Mouse (Mus musculus) embryonic facial prominence, embryonic 13.5 days (tissue): ENCODE measurements at regions not wholly inside any gene's neighbourhood (a gene's known extent, or its start where the extent isn't known, plus 50 kb on each side); places are given as distances from the start of the nearest gene placed in this dataset.

ENCODE experiments used
- ATAC-seq: fragments of 200-750 bp; cut with Nextera tagmentation; 2 replicates; pipeline ENCODE4 v1.8.0; 2017; ENCODE audit warnings: low read depth; ENCODE audit not compliant: insufficient number of reproducible peaks, insufficient read depth, low FRiP score, low TSS enrichment
- H3K27ac ChIP-seq: fragments of 300-500 bp; sonication (generic); 2 replicates; pipeline ENCODE4 v1.5.1; 2015; ENCODE audit warnings: moderate library complexity, mild to moderate bottlenecking, inconsistent platforms
- H3K27me3 ChIP-seq: fragments of 300-500 bp; sonication (generic); 2 replicates; pipeline ENCODE4 v1.6.1; 2015; ENCODE audit warnings: mild to moderate bottlenecking, inconsistent platforms
- H3K36me3 ChIP-seq: fragments of 300-500 bp; sonication (generic); 2 replicates; pipeline ENCODE4 v1.6.1; 2015; ENCODE audit warnings: mild to moderate bottlenecking, inconsistent platforms
- H3K4me1 ChIP-seq: fragments of 300-500 bp; sonication (generic); 2 replicates; pipeline ENCODE4 v1.6.1; 2015; ENCODE audit warnings: inconsistent platforms
- H3K4me2 ChIP-seq: fragments of 300-500 bp; sonication (generic); 2 replicates; pipeline ENCODE4 v1.6.1; 2015; ENCODE audit warnings: moderate library complexity, mild to moderate bottlenecking, inconsistent platforms
- H3K4me3 ChIP-seq: fragments of 300-500 bp; sonication (generic); 2 replicates; pipeline ENCODE4 v1.5.1; 2015; ENCODE audit warnings: mild to moderate bottlenecking, inconsistent platforms
- H3K9ac ChIP-seq: fragments of 300-500 bp; sonication (generic); 2 replicates; pipeline ENCODE4 v1.6.1; 2015; ENCODE audit warnings: mild to moderate bottlenecking, inconsistent platforms
- H3K9me3 ChIP-seq: fragments of 300-500 bp; sonication (generic); 2 replicates; pipeline ENCODE4 v1.6.1; 2016; ENCODE audit warnings: inconsistent platforms
- WGBS: fragments of 180-500 bp; shearing (Covaris S2); methylation state at CpG from one replicate; pipeline ENCODE4 v1.1.7; 2015; ENCODE audit warnings: mixed read lengths; 5-methylcytosine and 5-hydroxymethylcytosine counted together

DNA sequence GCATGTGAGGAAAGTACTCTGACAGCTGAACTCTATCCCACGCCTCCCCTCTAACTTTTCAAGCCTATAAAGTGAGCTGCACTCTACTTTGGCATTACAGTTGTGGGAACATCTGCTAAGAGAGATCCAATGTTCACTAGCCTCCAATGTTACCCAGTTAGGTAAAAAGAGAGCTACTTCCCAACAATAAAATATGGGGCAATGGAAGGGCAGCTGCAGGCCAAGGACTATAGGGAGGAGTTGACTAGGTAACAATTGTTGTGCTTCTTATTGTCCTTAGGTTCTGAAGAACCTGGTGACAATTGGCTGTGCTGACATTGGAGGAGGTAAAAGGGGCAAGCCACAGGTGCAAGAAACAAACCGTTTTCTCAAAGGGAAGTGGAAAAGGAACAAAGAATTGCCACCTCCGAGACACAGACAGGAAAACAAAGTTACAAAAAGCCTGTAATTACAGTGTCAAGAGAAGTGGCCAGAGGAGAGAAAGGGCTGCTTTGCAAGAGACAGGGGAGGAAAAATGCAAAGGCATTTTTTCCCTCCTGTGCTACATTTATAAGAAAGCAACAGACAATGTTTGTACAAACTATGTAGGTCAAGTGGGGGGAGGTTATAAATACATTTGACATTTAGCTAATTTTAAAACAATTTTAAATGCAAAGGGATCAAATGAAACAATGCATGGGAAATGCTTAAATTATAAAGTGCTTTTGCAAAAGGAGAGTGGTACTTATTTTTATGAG is 54.1 kb upstream of the Lclat1 start:
- H3K4me1 ChIP-seq, result no peaks in the 10 kb centered on the region; the same call in 1 of the 2 replicates
- WGBS, result 46% methylated on average over 3 of the region's 3 CpGs
- no peak for ATAC-seq
- 0 out of 2 replicates have a peak, but pooled peaks cover 2% of the 10 kb centered on the region for H3K27me3 ChIP-seq
- no peak overlapping the region for H3K9ac ChIP-seq
- H3K9me3 ChIP-seq, result no peaks in the 10 kb centered on the region
- no peak overlapping the region for H3K4me2 ChIP-seq
- no peak overlapping the region for H3K27ac ChIP-seq
- H3K36me3 ChIP-seq, result no peaks in the 10 kb centered on the region
- no peak overlapping the region for H3K4me3 ChIP-seq

GRCm38 (mm10) chr17:73054226-73054625 is 53.6 kb upstream of the Lclat1 start:
- Histone ChIP-seq H3K9me3 (no peaks in the 10 kb centered on the region), H3K9ac (no peak overlapping the region), H3K4me1 (no peaks in the 10 kb centered on the region; the same call in 1 of the 2 replicates), H3K27me3 (0 out of 2 replicates have a peak, but pooled peaks cover 2% of the 10 kb centered on the region), H3K4me2 (no peak overlapping the region), H3K36me3 (no peaks in the 10 kb centered on the region), H3K27ac (no peak overlapping the region; the same call in 1 of the 2 replicates), H3K4me3 (no peak overlapping the region)
- no peak for ATAC-seq

- H3K4me3 ChIP-seq, result no peak overlapping the region
- H3K27ac ChIP-seq, result no peak overlapping the region
- no peak overlapping the region for H3K9ac ChIP-seq
- no peaks in the 10 kb centered on the region for H3K36me3 ChIP-seq
- WGBS, result 65% methylated on average over 3 of the region's 3 CpGs
- no peak overlapping the region for H3K4me2 ChIP-seq
- ATAC-seq, result no peak
- H3K27me3 ChIP-seq, result 0 out of 2 replicates have a peak, but pooled peaks cover 2% of the 10 kb centered on the region
- H3K4me1 ChIP-seq, result peaks cover 1% of the 10 kb centered on the region
- no peaks in the 10 kb centered on the region for H3K9me3 ChIP-seq
These were observed 52.6 kb upstream of the Lclat1 start for GRCm38 (mm10) chr17:73055197-73055596.

GRCm38 (mm10) chr17:73055611-73056010 is 52.2 kb upstream of the Lclat1 start:
- no peak overlapping the region for H3K4me3 ChIP-seq
- H3K4me2 ChIP-seq, result no peak overlapping the region
- H3K9me3 ChIP-seq, result no peaks in the 10 kb centered on the region
- H3K9ac ChIP-seq, result no peak overlapping the region
- H3K27me3 ChIP-seq, result 0 out of 2 replicates have a peak, but pooled peaks cover 2% of the 10 kb centered on the region
- no peak overlapping the region for H3K27ac ChIP-seq
- H3K4me1 ChIP-seq, result peaks cover 5% of the 10 kb centered on the region
- 54% methylated on average over 6 of the region's 6 CpGs for WGBS
- no peaks in the 10 kb centered on the region for H3K36me3 ChIP-seq
- no peak for ATAC-seq

DNA sequence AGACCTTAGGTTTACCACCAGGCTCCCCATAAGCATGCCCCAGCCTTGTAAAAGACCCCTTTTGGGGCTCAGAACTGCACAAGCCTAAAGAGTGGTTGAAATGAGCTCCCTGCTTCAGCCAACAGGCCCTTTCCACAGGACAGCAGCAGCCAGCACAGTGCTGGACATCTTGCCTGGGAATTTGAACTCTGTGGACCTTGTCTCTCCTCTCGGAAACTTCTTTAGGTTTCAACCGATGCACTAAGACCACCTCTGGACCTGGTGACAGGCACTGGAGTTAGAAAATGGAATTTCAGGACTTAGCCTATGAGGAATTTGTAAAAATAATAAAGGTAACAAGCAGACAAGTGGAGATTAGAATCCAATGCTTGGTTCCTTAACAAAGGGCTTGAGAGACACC is 51.2 kb upstream of the Lclat1 start:
- H3K9me3 ChIP-seq, result no peaks in the 10 kb centered on the region
- peaks cover 15% of the 10 kb centered on the region for H3K4me1 ChIP-seq
- no peak overlapping the region for H3K27ac ChIP-seq
- no peak overlapping the region for H3K9ac ChIP-seq
- H3K36me3 ChIP-seq, result no peaks in the 10 kb centered on the region
- H3K27me3 ChIP-seq, result 0 out of 2 replicates have a peak, but pooled peaks cover 2% of the 10 kb centered on the region
- no peak overlapping the region for H3K4me3 ChIP-seq
- WGBS, result 86% methylated on average over 2 of the region's 2 CpGs
- H3K4me2 ChIP-seq, result no peak overlapping the region
- no peak for ATAC-seq
